Mouse (Mus musculus) limb, embryonic 15.5 days (tissue): ENCODE measurements around the gene Bcl7a. TPM values are rescaled to one million over a fixed set of nuclear protein-coding genes. Genes with fewer than 3 reads are reported as not detected.
A peak's percentile ranks its signal among the peaks of the same experiment; 100 is the strongest.

ENCODE experiments used
- ATAC-seq: fragments of 200-750 bp; cut with Nextera tagmentation; 2 replicates; pipeline ENCODE4 v1.8.0; 2017; ENCODE audit warnings: low read depth, moderate TSS enrichment; ENCODE audit not compliant: insufficient number of reproducible peaks, low FRiP score, low TSS enrichment
- H3K27ac ChIP-seq: fragments of 300-500 bp; sonication (generic); 2 replicates; pipeline ENCODE4 v1.5.1; 2015; ENCODE audit warnings: moderate library complexity, mild to moderate bottlenecking, inconsistent platforms
- H3K27me3 ChIP-seq: fragments of 300-500 bp; sonication (generic); 2 replicates; pipeline ENCODE4 v1.6.1; 2015; ENCODE audit warnings: inconsistent platforms
- H3K36me3 ChIP-seq: fragments of 300-500 bp; sonication (generic); 2 replicates; pipeline ENCODE4 v1.6.1; 2015; ENCODE audit warnings: inconsistent platforms
- H3K4me1 ChIP-seq: fragments of 300-500 bp; sonication (generic); 2 replicates; pipeline ENCODE4 v1.6.1; 2015; ENCODE audit warnings: inconsistent platforms
- H3K4me2 ChIP-seq: fragments of 300-500 bp; sonication (generic); 2 replicates; pipeline ENCODE4 v1.6.1; 2015; ENCODE audit warnings: mild to moderate bottlenecking, inconsistent platforms
- H3K4me3 ChIP-seq: fragments of 300-500 bp; sonication (generic); 2 replicates; pipeline ENCODE4 v1.5.1; 2015; ENCODE audit warnings: mild to moderate bottlenecking, inconsistent platforms
- H3K9ac ChIP-seq: fragments of 300-500 bp; sonication (generic); 2 replicates; pipeline ENCODE4 v1.6.1; 2015; ENCODE audit warnings: inconsistent platforms
- H3K9me3 ChIP-seq: fragments of 300-500 bp; sonication (generic); 2 replicates; pipeline ENCODE4 v1.6.1; 2016; ENCODE audit warnings: inconsistent platforms
- WGBS: fragments of 180-500 bp; shearing (Covaris S2); methylation state at CpG from one replicate; pipeline ENCODE4 v1.1.7; 2015; 5-methylcytosine and 5-hydroxymethylcytosine counted together
- polyA plus RNA-seq: library from polyadenylated mRNA; unstranded; fragments of >200 nt; fragmentation: Nextera tagmentation; extraction: Ambion mirVana; gene quantifications from 2 replicates; pipeline ENCODE4 v1.2.1, GENCODE M21; 2015

Gene Bcl7a
- polyA plus RNA-seq, 1 experiment from 2014 or later, result 22.3 TPM

GRCm38 (mm10) chr5:123336205-123336961, 7.3 kb upstream of the Bcl7a start:
- no peak for ATAC-seq
- H3K4me1 ChIP-seq, result no peaks in the 10 kb centered on the region
- H3K9ac ChIP-seq, result no peak overlapping the region
- WGBS, result 88% methylated on average over 4 of the region's 4 CpGs
- no peak overlapping the region for H3K27ac ChIP-seq
- no peaks in the 10 kb centered on the region for H3K36me3 ChIP-seq
- no peaks in the 10 kb centered on the region for H3K9me3 ChIP-seq
- no peak overlapping the region for H3K4me3 ChIP-seq
- no peak overlapping the region for H3K4me2 ChIP-seq
- H3K27me3 ChIP-seq, result no peaks in the 10 kb centered on the region

DNA sequence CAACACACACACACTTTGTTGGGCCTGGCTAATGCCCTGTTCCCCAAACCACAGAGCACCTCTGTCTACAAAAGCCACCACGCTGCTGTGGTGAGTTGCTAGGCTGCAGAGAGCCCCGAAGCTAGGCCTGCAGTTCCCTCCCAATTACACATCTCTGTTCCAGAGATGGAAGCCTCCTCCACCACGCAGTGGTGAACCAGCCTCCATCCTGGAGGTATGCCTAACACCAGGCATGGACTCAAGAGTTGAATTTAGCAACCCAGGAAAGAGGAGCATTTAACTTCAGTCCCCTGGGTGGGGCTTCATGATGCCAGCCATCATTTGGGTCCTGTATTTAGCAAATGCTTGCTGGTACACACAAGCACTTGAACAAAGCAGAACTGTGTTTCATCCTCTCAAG, 5.2 kb upstream of the Bcl7a start:
- Histone ChIP-seq H3K4me3 (no peak overlapping the region), H3K9ac (no peak overlapping the region), H3K36me3 (no peaks in the 10 kb centered on the region), H3K27me3 (no peaks in the 10 kb centered on the region), H3K9me3 (no peaks in the 10 kb centered on the region), H3K4me2 (no peak overlapping the region), H3K4me1 (peaks cover 3% of the 10 kb centered on the region; the same call in 1 of the 2 replicates), H3K27ac (no peak overlapping the region)
- no peak for ATAC-seq
- 61% methylated on average over 3 of the region's 3 CpGs for WGBS

DNA sequence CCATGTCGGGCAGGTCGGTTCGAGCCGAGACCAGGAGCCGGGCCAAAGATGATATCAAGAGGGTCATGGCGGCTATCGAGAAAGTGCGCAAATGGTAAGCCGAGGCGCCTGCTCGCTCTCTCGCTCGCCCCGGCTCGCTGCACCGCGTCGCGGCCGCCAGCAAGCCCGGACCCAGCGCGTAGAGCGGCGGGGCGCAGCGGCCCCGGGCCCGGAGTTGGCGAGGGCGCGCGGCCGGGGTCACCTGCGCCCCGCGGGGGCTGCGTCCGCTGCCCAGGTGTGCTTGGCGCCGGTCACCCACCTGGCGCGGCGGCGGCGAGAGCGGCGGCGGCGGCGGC, 961 bp downstream of the Bcl7a start:
- H3K4me3 ChIP-seq, result peak overlapping the region; percentile 96
- no peak; the same call in 1 of the 2 replicates for ATAC-seq
- peak overlapping the region; percentile 90 for H3K9ac ChIP-seq
- peak overlapping the region; percentile 98 for H3K27ac ChIP-seq
- peak overlapping the region; percentile 85 for H3K4me2 ChIP-seq
- H3K27me3 ChIP-seq, result no peaks in the 10 kb centered on the region
- no peaks in the 10 kb centered on the region for H3K9me3 ChIP-seq
- H3K36me3 ChIP-seq, result peaks cover 6% of the 10 kb centered on the region; the same call in 1 of the 2 replicates
- peaks cover 25% of the 10 kb centered on the region for H3K4me1 ChIP-seq
- WGBS, result under 1% methylated on average over 38 of the region's 51 CpGs

DNA sequence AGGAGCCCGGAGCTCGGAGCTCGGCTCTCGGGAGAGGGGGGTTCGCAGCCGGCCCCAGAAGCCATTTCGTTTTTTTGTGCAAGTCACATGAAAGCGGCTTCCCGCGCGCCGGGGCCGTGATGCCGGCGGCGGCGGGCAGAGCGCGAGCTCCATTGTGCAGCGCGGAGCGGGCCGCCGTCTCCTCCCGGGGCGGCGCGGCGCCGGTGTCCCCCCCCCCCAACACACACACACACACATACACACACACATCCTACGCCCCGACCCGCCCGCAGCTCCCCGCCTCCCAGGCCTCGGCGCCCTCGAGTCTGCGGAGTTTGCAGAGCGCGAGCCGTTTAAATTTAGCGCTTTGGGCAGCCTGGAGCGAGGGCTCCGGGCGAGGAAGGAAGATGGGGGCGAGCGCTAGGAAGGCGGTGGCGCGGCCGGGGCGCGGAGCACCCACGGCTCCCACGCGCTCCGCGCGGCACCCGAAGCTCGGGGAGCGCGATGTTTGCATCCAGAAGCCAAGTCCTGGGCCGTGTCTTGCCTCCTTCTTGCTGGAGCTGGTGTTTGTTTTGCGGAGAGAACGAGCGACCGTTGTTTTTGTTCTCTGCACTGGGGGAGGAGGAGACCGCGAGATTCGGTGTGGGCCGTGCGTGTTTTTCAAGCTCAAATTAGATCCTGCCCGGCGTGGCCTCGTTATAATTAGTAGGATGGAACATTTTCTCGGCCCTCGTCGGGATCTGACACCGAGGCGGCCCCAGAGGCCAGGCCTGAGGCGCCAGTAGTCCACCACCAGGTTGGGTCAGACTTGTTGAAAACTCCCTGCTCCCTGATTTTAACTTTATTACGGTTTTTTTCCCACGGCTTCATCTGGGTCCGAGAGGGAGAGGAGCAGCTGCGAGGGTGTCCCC, 1.6 kb downstream of the Bcl7a start:
- H3K9ac ChIP-seq, result peak overlapping the region; percentile 90
- H3K27ac ChIP-seq, result peak overlapping the region; percentile 98
- H3K36me3 ChIP-seq, result peaks cover 6% of the 10 kb centered on the region; the same call in 1 of the 2 replicates
- peaks cover 26% of the 10 kb centered on the region for H3K4me1 ChIP-seq
- peak overlapping the region; percentile 96 for H3K4me3 ChIP-seq
- H3K27me3 ChIP-seq, result no peaks in the 10 kb centered on the region
- H3K4me2 ChIP-seq, result peak overlapping the region; percentile 85
- no peaks in the 10 kb centered on the region for H3K9me3 ChIP-seq
- WGBS, result under 1% methylated on average over 81 of the region's 87 CpGs
- peak; percentile 46; the same call in 1 of the 2 replicates for ATAC-seq

DNA sequence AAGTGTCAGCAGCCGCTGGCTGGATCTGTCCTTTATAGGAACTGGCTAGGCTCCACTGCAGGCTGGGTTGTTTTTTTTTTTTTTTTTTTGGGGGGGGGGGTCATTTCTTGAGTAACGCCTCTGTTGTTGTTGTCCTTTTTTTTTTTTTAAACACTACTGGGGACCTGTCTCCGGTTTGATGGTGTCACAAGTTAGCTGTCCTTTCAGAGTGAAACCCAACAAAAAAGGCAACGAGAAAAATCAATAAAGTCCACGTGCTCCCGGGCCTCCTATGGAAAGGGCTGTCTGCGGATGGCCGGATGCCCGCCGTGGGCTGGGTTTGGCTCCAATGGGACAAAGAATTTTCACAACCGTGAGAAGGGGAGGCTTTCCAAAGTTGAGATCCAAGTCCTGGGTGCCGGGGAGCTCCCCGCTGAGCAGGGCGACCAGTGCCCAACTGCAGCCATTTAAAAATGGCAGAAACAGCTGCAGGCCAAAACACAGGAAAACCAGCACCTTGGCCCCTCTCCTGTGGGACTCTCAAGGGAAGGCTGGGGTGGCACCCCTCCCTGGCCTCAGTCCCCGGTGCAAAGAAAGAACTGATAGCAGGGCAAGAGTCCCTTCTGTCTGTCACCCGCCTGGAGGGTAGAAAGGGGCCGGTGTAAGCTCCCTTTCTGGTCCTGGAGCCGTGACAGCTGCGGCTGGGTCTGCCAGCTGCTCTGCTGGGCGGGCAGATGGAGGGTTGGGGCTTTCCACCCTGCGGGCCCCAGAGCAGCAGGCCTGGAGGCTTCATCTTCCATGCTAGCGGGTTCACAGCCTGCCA, 2.4 kb downstream of the Bcl7a start:
- Histone ChIP-seq H3K4me1 (peaks cover 30% of the 10 kb centered on the region), H3K27me3 (no peaks in the 10 kb centered on the region), H3K27ac (peak overlapping the region; percentile 98), H3K4me2 (peak overlapping the region; percentile 85), H3K36me3 (peaks cover 6% of the 10 kb centered on the region; the same call in 1 of the 2 replicates), H3K9ac (peak overlapping the region; percentile 90), H3K9me3 (no peaks in the 10 kb centered on the region), H3K4me3 (peak overlapping the region; percentile 96)
- peak; percentile 68 for ATAC-seq
- 2% methylated on average over 22 of the region's 22 CpGs for WGBS

DNA sequence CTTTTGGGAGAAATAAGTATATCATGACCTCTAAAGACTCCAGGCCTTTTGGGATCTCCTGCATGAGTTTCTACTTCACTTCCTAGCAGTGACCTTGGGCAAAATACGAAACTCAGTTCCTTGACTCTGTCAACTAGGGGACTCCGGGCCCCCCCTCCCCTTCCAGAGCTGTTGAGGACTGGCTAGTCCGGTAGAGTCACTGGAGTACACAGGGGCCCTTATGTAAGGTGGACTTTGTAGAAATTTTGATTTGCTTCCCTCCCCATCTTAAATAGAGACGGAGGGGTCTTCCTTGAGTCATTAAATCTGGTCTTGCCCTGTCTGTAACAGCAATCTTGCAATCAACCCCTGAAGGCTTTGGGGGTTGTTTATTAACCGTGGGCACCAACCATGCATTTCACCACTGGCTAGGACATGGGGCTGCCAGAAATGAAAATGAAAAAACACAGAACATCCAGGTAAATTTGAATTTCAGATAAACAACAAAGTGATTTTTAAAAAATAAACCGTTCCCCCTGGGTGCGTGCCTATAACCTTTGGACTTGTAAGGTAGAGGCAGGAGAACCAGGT, 3.2 kb downstream of the Bcl7a start:
- peaks cover 10% of the 10 kb centered on the region for H3K36me3 ChIP-seq
- H3K4me3 ChIP-seq, result peak overlapping the region; percentile 96
- H3K27ac ChIP-seq, result peak overlapping the region; percentile 98
- WGBS, result 52% methylated on average over 7 of the region's 7 CpGs
- H3K27me3 ChIP-seq, result no peaks in the 10 kb centered on the region
- ATAC-seq, result no peak
- H3K4me1 ChIP-seq, result peaks cover 30% of the 10 kb centered on the region
- H3K9me3 ChIP-seq, result no peaks in the 10 kb centered on the region
- peak overlapping the region; percentile 35; the same call in 1 of the 2 replicates for H3K9ac ChIP-seq
- peak overlapping the region; percentile 85 for H3K4me2 ChIP-seq

- Histone ChIP-seq H3K9ac (no peak overlapping the region), H3K4me3 (no peak overlapping the region), H3K4me1 (peaks cover 30% of the 10 kb centered on the region), H3K4me2 (no peak overlapping the region), H3K27ac (no peak overlapping the region), H3K36me3 (peaks cover 16% of the 10 kb centered on the region), H3K27me3 (no peaks in the 10 kb centered on the region), H3K9me3 (no peaks in the 10 kb centered on the region)
- no peak for ATAC-seq
- WGBS, result 81% methylated on average over 2 of the region's 2 CpGs
Observed at GRCm38 (mm10) chr5:123347985-123348384, 4.4 kb downstream of the Bcl7a start.

DNA sequence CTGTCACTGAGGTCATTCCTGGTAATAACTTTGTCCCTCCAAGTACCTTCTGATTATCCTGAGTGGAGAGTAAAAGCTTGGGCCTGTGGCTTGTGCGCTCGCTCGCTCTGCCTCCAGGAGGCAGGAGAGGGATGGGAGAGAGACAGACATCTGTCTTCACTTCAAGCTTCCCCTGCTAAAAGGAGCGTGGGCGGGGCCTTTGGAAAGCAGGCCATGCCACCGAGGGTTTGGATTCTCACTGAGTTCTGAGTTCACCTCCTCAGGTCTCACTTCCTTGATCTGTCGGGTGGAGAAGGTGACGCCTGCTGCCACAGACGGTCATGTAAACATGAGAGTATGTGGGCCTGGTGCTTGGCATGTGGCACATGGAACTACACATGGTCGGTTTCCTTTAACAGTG, 6.8 kb downstream of the Bcl7a start:
- Histone ChIP-seq H3K9ac (no peak overlapping the region), H3K9me3 (no peaks in the 10 kb centered on the region), H3K27me3 (no peaks in the 10 kb centered on the region), H3K36me3 (peaks cover 18% of the 10 kb centered on the region), H3K4me2 (no peak overlapping the region), H3K27ac (no peak overlapping the region; the same call in 1 of the 2 replicates), H3K4me3 (no peak overlapping the region), H3K4me1 (peaks cover 24% of the 10 kb centered on the region)
- 61% methylated on average over 10 of the region's 10 CpGs for WGBS
- ATAC-seq, result no peak

DNA sequence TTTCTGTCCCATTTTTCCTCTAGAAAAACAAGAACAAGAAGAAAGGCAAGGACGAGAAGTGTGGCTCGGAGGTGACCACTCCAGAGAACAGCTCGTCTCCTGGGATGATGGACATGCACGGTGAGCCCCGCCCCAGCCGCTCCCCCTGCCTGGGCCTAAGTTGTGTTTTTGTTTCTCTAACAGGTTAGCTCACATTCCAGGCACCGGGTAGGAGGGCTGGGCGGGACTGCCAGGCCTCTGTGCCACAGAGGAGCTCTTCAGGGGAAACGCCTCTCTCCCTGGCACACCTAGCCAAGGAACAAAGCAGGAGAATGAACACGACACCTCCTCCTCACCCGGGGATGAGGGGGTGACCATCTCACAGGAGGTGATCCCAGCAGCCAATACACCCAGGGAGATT, 12.3 kb downstream of the Bcl7a start:
- Histone ChIP-seq H3K27ac (peak overlapping the region; percentile 50), H3K36me3 (peaks cover 64% of the 10 kb centered on the region), H3K27me3 (no peaks in the 10 kb centered on the region), H3K9me3 (no peaks in the 10 kb centered on the region), H3K4me1 (no peaks in the 10 kb centered on the region), H3K4me2 (no peak overlapping the region), H3K4me3 (no peak overlapping the region), H3K9ac (no peak overlapping the region)
- no peak for ATAC-seq
- whole genome bisulfite sequencing, result 72% methylated on average over 11 of the region's 11 CpGs

GRCm38 (mm10) chr5:123357253-123357652, 13.6 kb downstream of the Bcl7a start:
- Histone ChIP-seq H3K36me3 (peaks cover 68% of the 10 kb centered on the region), H3K4me1 (no peaks in the 10 kb centered on the region), H3K27me3 (no peaks in the 10 kb centered on the region), H3K4me2 (no peak overlapping the region), H3K9ac (no peak overlapping the region), H3K9me3 (no peaks in the 10 kb centered on the region), H3K4me3 (no peak overlapping the region), H3K27ac (no peak overlapping the region)
- no peak for ATAC-seq
- WGBS, result 60% methylated on average over 4 of the region's 4 CpGs

- Histone ChIP-seq H3K4me2 (no peak overlapping the region), H3K9ac (no peak overlapping the region), H3K4me3 (no peak overlapping the region), H3K27me3 (no peaks in the 10 kb centered on the region), H3K27ac (no peak overlapping the region), H3K4me1 (no peaks in the 10 kb centered on the region), H3K36me3 (peaks cover 87% of the 10 kb centered on the region), H3K9me3 (no peaks in the 10 kb centered on the region)
- 87% methylated on average over 6 of the region's 6 CpGs for WGBS
- no peak for ATAC-seq
Observed at GRCm38 (mm10) chr5:123359431-123359830, 15.8 kb downstream of the Bcl7a start.
